Mouse (Mus musculus) adrenal gland, adult (tissue): ENCODE data around the gene Gm30191.
A peak's percentile ranks its signal among the peaks of the same experiment; 100 is the strongest.
"Not testable (repeated sequence)": the region's sequence is repeated elsewhere in the genome, so short reads cannot be mapped to it uniquely, and the experiment has no call there.

Source experiments
- DNase-seq, 2 experiments: peaks; one replicate each; pipeline ENCODE4 v3.0.0; 2022 to 2023; ENCODE audit warnings: low spot score in 1 of 2; ENCODE audit not compliant: inconsistent age in 2 of 2

The Gm30191 gene

GRCm38 (mm10) chr4:134251241-134252130 is 4.8 kb downstream of the Gm30191 start:
- peak in 1 of 2 experiments; percentile 62 for DNase-seq

- no peak for DNase-seq
Observed at GRCm38 (mm10) chr4:134252131-134252910, 5.6 kb downstream of the Gm30191 start.

- peak in 1 of 2 experiments; percentile 62 for DNase-seq
Observed at GRCm38 (mm10) chr4:134252911-134253721, 6.4 kb downstream of the Gm30191 start.

GRCm38 (mm10) chr4:134253722-134254324 is 7.1 kb downstream of the Gm30191 start, which contains the start of gene Grrp1:
Gene Grrp1 (minus strand): TSS chr4:134254106.
- DNase-seq = peak in 1 of 2 experiments; percentile 60

GRCm38 (mm10) chr4:134254835-134255234 is 8.1 kb downstream of the Gm30191 start:
- no peak for DNase-seq

GRCm38 (mm10) chr4:134255854-134256253 is 9.1 kb downstream of the Gm30191 start:
- DNase-seq = no peak

GRCm38 (mm10) chr4:134256407-134257197 is 9.9 kb downstream of the Gm30191 start:
- DNase-seq = peak in 1 of 2 experiments; percentile 58

- no peak for DNase-seq
Observed at GRCm38 (mm10) chr4:134257198-134258009, 10.7 kb downstream of the Gm30191 start.

- peak in 1 of 2 experiments; percentile 34 for DNase-seq
Observed at GRCm38 (mm10) chr4:134258354-134258753, 11.6 kb downstream of the Gm30191 start.

GRCm38 (mm10) chr4:134263191-134263590 is 16.5 kb downstream of the Gm30191 start:
- peak; percentile 66 to 87 for DNase-seq

GRCm38 (mm10) chr4:134265860-134266585 is 19.3 kb downstream of the Gm30191 start:
- DNase-seq = peak in 1 of 2 experiments; percentile 46

- DNase-seq = no peak
Observed at GRCm38 (mm10) chr4:134268102-134268655, 21.4 kb downstream of the Gm30191 start.

- not testable (repeated sequence) for DNase-seq
Observed at GRCm38 (mm10) chr4:134269622-134270021, 22.9 kb downstream of the Gm30191 start.

- no peak for DNase-seq
Observed at GRCm38 (mm10) chr4:134271979-134272378, 25.2 kb downstream of the Gm30191 start.

- DNase-seq = peak in 1 of 2 experiments; percentile 45
Observed at GRCm38 (mm10) chr4:134272731-134273416, 26.1 kb downstream of the Gm30191 start.

GRCm38 (mm10) chr4:134273417-134274345 is 26.9 kb downstream of the Gm30191 start:
- DNase-seq = peak; percentile 38 to 74
